Mouse (Mus musculus): ENCODE measurements around the gene Morn4. TPM values are rescaled to one million over a fixed set of nuclear protein-coding genes. Genes with fewer than 3 reads are reported as not detected.
"Not testable (repeated sequence)": the region's sequence is repeated elsewhere in the genome, so short reads cannot be mapped to it uniquely, and the experiment has no call there.

Gene Morn4
- total RNA-seq, 2 experiments from 2014 or later, result 3.3 to 3.7 TPM

GRCm38 (mm10) chr19:42089748-42090595 is 3.8 kb upstream of the Morn4 start, which contains the start of gene Pi4k2a:
TSS of gene Pi4k2a (plus strand) at chr19:42090470.
- peak; percentile 99 for DNase-seq (ENCODE audit: low spot score)
- intact Hi-C loops (cut with DNase I), result loop anchor here (2.0 kb wide), 1 partner anchor 39 kb away; the partner anchor contains the start of gene Avpi1

- intact Hi-C loops (cut with DNase I), result no loop called here
- DNase-seq (ENCODE audit: low spot score), result peak; percentile 33
Observed at GRCm38 (mm10) chr19:42089103-42089747, 3.1 kb upstream of the Morn4 start.

- intact Hi-C loops (cut with DNase I), result no loop called here
- DNase-seq (ENCODE audit: low spot score), result no peak
Observed at GRCm38 (mm10) chr19:42085690-42086089, 467 bp downstream of the Morn4 start.

- intact Hi-C loops (cut with DNase I); DNase-seq (ENCODE audit: low spot score): not testable (repeated sequence)
Observed at GRCm38 (mm10) chr19:42081613-42082012, 4.5 kb downstream of the Morn4 start.

- DNase-seq (ENCODE audit: low spot score), result no peak
Observed at GRCm38 (mm10) chr19:42080469-42080868, 5.7 kb downstream of the Morn4 start.

GRCm38 (mm10) chr19:42079950-42080349 is 6.2 kb downstream of the Morn4 start:
- no peak for DNase-seq (ENCODE audit: low spot score)
- intact Hi-C loops (cut with DNase I), result loop anchor here (5.0 kb wide), 1 partner anchor 93 kb away; no protein-coding TSS in a partner anchor

More at GRCm38 (mm10) chr19:42080469-42080868, 5.7 kb downstream of the Morn4 start:
- intact Hi-C loops (cut with DNase I), result no loop called here

- intact Hi-C loops (cut with DNase I), result loop anchor here (5.0 kb wide), 1 partner anchor 92 kb away; no protein-coding TSS in a partner anchor
Observed at GRCm38 (mm10) chr19:42079006-42079405, 7.2 kb downstream of the Morn4 start.

GRCm38 (mm10) chr19:42078566-42078965 is 7.6 kb downstream of the Morn4 start:
- no peak for DNase-seq (ENCODE audit: low spot score)
- intact Hi-C loops (cut with DNase I), result loop anchor here (5.0 kb wide), 1 partner anchor 91 kb away; no protein-coding TSS in a partner anchor

More at GRCm38 (mm10) chr19:42079006-42079405, 7.2 kb downstream of the Morn4 start:
- no peak for DNase-seq (ENCODE audit: low spot score)

GRCm38 (mm10) chr19:42075992-42076391 is 10.2 kb downstream of the Morn4 start:
- DNase-seq (ENCODE audit: low spot score), result no peak
- intact Hi-C loops (cut with DNase I), result loop anchor here (5.0 kb wide), 1 partner anchor 89 kb away; no protein-coding TSS in a partner anchor

- intact Hi-C loops (cut with DNase I), result loop anchor here (5.0 kb wide), 1 partner anchor 88 kb away; no protein-coding TSS in a partner anchor
- no peak for DNase-seq (ENCODE audit: low spot score)
Observed at GRCm38 (mm10) chr19:42075051-42075450, 11.1 kb downstream of the Morn4 start.

GRCm38 (mm10) chr19:42072802-42073201 is 13.4 kb downstream of the Morn4 start:
- intact Hi-C loops (cut with DNase I), result no loop called here

GRCm38 (mm10) chr19:42071886-42072608 is 14.1 kb downstream of the Morn4 start:
- intact Hi-C loops (cut with DNase I), result no loop called here
- no peak for DNase-seq (ENCODE audit: low spot score)

More at GRCm38 (mm10) chr19:42072802-42073201, 13.4 kb downstream of the Morn4 start:
- DNase-seq (ENCODE audit: low spot score), result no peak

GRCm38 (mm10) chr19:42071221-42071620 is 14.9 kb downstream of the Morn4 start:
- intact Hi-C loops (cut with DNase I), result no loop called here
- no peak for DNase-seq (ENCODE audit: low spot score)

- intact Hi-C loops (cut with DNase I), result loop anchor here (2.0 kb wide), 1 partner anchor 34 kb away; the partner anchor contains the start of gene Ankrd2
- DNase-seq (ENCODE audit: low spot score), result no peak
Observed at GRCm38 (mm10) chr19:42069241-42069525, 17.0 kb downstream of the Morn4 start.

GRCm38 (mm10) chr19:42068441-42069240 is 17.5 kb downstream of the Morn4 start:
- intact Hi-C loops (cut with DNase I), result loop anchor here (2.0 kb wide), 1 partner anchor 34 kb away; the partner anchor contains the start of gene Ankrd2
- no peak for DNase-seq (ENCODE audit: low spot score)

GRCm38 (mm10) chr19:42061443-42061842 is 24.7 kb downstream of the Morn4 start:
- DNase-seq (ENCODE audit: low spot score), result no peak
- intact Hi-C loops (cut with DNase I), result no loop called here

GRCm38 (mm10) chr19:42058426-42058825 is 27.7 kb downstream of the Morn4 start:
- intact Hi-C loops (cut with DNase I), result no loop called here
- no peak for DNase-seq (ENCODE audit: low spot score)

GRCm38 (mm10) chr19:42056719-42057409 is 29.3 kb downstream of the Morn4 start:
- no peak for DNase-seq (ENCODE audit: low spot score)
- intact Hi-C loops (cut with DNase I), result no loop called here

- DNase-seq (ENCODE audit: low spot score), result peak; percentile 62
- intact Hi-C loops (cut with DNase I), result no loop called here
Observed at GRCm38 (mm10) chr19:42055881-42056280, 30.3 kb downstream of the Morn4 start.
